Mouse (Mus musculus): ENCODE measurements around the gene Csde1.
A peak's percentile ranks its signal among the peaks of the same experiment; 100 is the strongest.

Gene Csde1

GRCm38 (mm10) chr3:103020249-103020942 lies at the start of gene Csde1:
Gene Csde1, plus strand, starts transcription at chr3:103020426.
- peak; percentile 98 for DNase-seq

GRCm38 (mm10) chr3:102970508-102970907 lies 49.7 kb upstream of the Csde1 start:
- DNase-seq = peak; percentile 11 to 18

GRCm38 (mm10) chr3:102976906-102977305 lies 43.3 kb upstream of the Csde1 start:
- DNase-seq = no peak

- DNase-seq = no peak
Measured at GRCm38 (mm10) chr3:102979550-102980348, 40.5 kb upstream of the Csde1 start.

GRCm38 (mm10) chr3:102980349-102980736 lies 39.9 kb upstream of the Csde1 start:
- no peak for DNase-seq

GRCm38 (mm10) chr3:102991041-102991440 lies 29.2 kb upstream of the Csde1 start:
- no peak for DNase-seq

- no peak for DNase-seq
Measured at GRCm38 (mm10) chr3:102992936-102993335, 27.3 kb upstream of the Csde1 start.

GRCm38 (mm10) chr3:102995233-102995604 lies 25.0 kb upstream of the Csde1 start:
- DNase-seq = no peak

GRCm38 (mm10) chr3:102995605-102996321 lies 24.5 kb upstream of the Csde1 start, which contains the start of gene Sike1:
Gene Sike1, plus strand, starts transcription at chr3:102995708.
- peak; percentile 96 to 97 for DNase-seq

GRCm38 (mm10) chr3:102997036-102997435 lies 23.2 kb upstream of the Csde1 start:
- DNase-seq = no peak

GRCm38 (mm10) chr3:102997591-102997990 lies 22.6 kb upstream of the Csde1 start:
- no peak for DNase-seq

GRCm38 (mm10) chr3:103001595-103001994 lies 18.6 kb upstream of the Csde1 start:
- DNase-seq = no peak

- DNase-seq = no peak
Measured at GRCm38 (mm10) chr3:103017350-103017749, 2.9 kb upstream of the Csde1 start.

- DNase-seq = no peak
Measured at GRCm38 (mm10) chr3:103019462-103019861, 764 bp upstream of the Csde1 start.

- DNase-seq = peak; percentile 92 to 94
Measured at GRCm38 (mm10) chr3:103020943-103021638, 865 bp downstream of the Csde1 start.

- DNase-seq = peak in 1 of 2 experiments; percentile 19
Measured at GRCm38 (mm10) chr3:103026174-103026573, 5.9 kb downstream of the Csde1 start.

- no peak for DNase-seq
Measured at GRCm38 (mm10) chr3:103040285-103040684, 20.1 kb downstream of the Csde1 start.

- DNase-seq = no peak
Measured at GRCm38 (mm10) chr3:103040861-103041379, 20.7 kb downstream of the Csde1 start.

- no peak for DNase-seq
Measured at GRCm38 (mm10) chr3:103056016-103056595, 35.9 kb downstream of the Csde1 start.

GRCm38 (mm10) chr3:103057752-103058151 lies 37.5 kb downstream of the Csde1 start:
- no peak for DNase-seq

GRCm38 (mm10) chr3:103058207-103059157 lies 38.3 kb downstream of the Csde1 start, which contains the start of gene Nras:
Gene Nras, plus strand, starts transcription at chr3:103058285.
- peak; percentile 94 to 96 for DNase-seq

Data from lung, adult 18-20 months (tissue).